Mouse (Mus musculus): Measurements from ENCODE around the gene Gorab.

The Gorab gene

DNA sequence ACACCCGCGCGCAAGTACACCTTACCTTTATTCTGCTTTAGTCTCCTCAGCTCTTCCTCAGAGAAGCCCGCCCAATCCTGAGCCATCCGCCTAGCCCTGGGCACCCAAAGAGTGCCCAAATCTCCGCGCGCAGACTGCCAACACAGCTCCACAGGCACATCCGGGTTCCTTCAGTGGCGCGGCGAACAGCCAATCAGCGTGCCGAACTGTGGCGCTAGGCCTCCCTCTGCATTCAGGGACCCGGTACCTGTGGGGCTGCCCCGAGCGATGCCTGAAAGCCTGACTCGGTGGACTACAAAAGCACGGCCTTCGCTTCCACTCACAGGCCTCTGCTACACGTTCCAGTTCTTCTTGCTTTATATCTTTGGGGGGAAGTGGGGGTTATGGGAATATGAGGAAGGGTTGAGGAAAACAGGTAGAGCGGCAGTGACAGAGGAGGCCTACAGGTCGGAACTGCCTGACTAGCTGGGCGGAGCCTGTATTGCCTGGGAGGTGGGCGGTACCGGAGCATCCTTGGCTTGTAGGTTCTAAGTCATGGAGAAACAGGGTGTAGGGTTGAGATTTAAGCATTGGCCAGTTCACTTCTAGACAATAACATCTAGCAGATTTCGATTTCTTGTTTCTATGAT, at the start of gene Gorab:
TSS of gene Gorab (minus strand) at position 172 of the 629 bp plus-strand sequence.
- peak; percentile 98 for DNase-seq (ENCODE audit: low spot score in 2 of 2)

- no peak for DNase-seq (ENCODE audit: low spot score in 2 of 2)
Measured at GRCm38 (mm10) chr1:163443832-163444231, 40.4 kb upstream of the Gorab start.

- DNase-seq (ENCODE audit: low spot score in 2 of 2), result no peak
Measured at GRCm38 (mm10) chr1:163439002-163439401, 35.5 kb upstream of the Gorab start.

DNA sequence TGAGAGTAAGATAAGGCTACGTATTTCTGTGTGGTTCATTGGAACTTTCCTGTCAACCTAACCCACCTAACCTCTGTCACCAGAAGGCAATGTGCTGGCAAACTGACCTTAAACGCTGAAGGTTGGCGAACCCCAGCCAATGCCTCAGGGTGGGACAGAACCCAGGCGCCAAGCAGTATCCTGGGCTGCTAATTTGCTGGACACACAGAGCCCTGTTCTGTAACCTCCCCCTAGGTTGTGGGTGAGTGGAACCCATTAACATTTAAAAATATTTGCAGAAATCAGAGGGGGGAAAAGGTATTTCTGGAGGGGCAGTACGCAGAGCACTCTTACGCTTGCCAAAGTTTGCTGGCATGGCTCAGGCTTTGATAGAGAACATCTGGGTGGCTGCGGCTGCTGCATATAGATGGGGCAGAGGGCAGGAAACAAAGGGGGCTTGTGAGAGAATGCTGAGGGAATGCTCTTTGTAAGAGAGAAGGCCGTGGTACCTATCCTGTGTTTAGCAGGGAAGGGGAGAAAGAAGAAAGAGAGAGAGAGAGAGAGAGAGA, 20.1 kb upstream of the Gorab start:
- peak in 1 of 2 experiments; percentile 20 for DNase-seq (ENCODE audit: low spot score in 2 of 2)

- no peak for DNase-seq (ENCODE audit: low spot score in 2 of 2)
Measured at GRCm38 (mm10) chr1:163417191-163417590, 13.7 kb upstream of the Gorab start.

DNA sequence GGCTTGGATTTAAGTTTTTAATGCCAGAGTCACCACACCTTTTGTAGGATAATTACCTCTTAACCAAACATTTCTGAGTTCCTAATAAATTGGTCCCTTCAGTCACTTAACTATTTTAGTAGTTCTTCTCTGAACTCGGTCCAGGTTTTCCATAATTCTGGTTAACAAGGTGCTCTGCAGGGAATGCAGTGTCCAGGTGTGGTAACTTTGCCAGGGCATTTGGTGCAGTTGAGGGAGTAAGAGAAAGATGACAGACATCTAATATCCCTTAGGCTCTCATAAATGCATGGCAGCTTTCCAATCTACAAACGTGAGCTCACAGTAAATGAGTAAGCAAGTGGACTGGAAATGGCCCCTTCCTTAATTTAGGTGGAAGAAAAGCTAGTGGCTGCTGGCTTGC, 10.7 kb upstream of the Gorab start:
- no peak for DNase-seq (ENCODE audit: low spot score in 2 of 2)

GRCm38 (mm10) chr1:163406203-163406602, 2.7 kb upstream of the Gorab start:
- DNase-seq (ENCODE audit: low spot score in 2 of 2), result no peak

GRCm38 (mm10) chr1:163391321-163391720, 12.1 kb downstream of the Gorab start:
- no peak for DNase-seq (ENCODE audit: low spot score in 2 of 2)

GRCm38 (mm10) chr1:163390044-163390443, 13.4 kb downstream of the Gorab start:
- no peak for DNase-seq (ENCODE audit: low spot score in 2 of 2)

- no peak for DNase-seq (ENCODE audit: low spot score in 2 of 2)
Measured at GRCm38 (mm10) chr1:163386196-163386595, 17.3 kb downstream of the Gorab start.

GRCm38 (mm10) chr1:163383442-163384027, 19.9 kb downstream of the Gorab start:
- no peak for DNase-seq (ENCODE audit: low spot score in 2 of 2)

- DNase-seq (ENCODE audit: low spot score in 2 of 2), result no peak
Measured at GRCm38 (mm10) chr1:163382048-163382719, 21.3 kb downstream of the Gorab start.

DNA sequence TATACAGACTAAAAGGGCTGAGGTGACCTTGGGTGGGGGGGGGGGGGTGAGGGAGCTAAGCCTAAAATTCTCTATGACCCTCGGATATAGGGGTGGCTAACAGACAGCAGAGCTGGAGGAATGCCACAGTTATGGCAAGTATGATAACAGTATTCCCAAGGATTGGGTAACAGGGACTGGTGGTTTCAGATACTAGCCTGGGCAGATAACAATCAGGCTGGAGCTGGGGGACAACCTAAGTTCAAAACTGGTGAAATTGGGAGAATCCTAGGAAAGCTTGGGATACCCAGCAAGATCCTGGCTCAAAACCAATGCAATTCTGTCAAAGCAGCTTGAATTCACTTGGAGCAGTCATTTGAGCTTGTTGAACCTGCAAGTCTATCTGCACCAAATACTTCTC, 22.9 kb downstream of the Gorab start:
- no peak for DNase-seq (ENCODE audit: low spot score in 2 of 2)

DNA sequence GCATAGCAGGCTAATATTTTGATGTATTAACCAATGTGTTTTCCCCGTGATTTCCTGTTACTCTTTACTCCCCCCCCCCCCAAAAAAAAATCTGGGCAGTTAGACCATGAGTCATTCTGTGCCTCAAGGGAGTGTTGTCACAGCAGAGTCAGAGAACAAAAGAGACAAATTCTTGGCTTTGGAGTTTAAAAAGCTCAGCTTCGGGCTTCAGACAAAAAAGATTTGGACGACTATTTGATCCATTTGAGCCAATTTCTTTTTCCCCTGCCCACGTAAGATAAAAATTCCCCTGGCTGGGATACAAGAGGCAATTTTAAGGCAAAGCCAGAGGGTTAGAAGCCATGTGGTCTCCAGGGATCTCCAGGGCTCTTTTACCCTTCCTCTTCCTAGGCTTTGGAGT, 23.4 kb downstream of the Gorab start:
- DNase-seq (ENCODE audit: low spot score in 2 of 2), result no peak

GRCm38 (mm10) chr1:163377924-163378323, 25.5 kb downstream of the Gorab start:
- DNase-seq (ENCODE audit: low spot score in 2 of 2), result no peak

GRCm38 (mm10) chr1:163376818-163377581, 26.5 kb downstream of the Gorab start:
- DNase-seq (ENCODE audit: low spot score in 2 of 2), result no peak

DNA sequence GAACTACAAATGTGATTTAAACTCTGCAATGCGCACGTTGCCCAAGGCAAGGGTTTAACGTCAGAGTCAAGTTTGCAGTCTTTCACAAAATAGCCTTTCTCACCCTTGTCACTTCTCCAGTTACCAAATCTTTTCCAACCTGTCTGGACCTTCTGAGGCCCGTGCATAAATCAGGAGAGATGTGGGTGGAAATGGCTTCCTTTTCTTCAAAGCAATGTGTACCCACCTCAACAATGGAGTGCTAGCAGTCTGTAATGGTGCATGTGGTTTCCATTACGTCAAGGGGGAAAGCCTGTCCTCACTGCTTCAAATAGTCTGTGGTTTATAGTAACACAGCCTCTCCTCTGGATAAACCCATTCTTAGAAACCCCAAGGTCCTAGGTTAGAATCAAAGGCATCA, 29.0 kb downstream of the Gorab start:
- DNase-seq (ENCODE audit: low spot score in 2 of 2), result no peak

GRCm38 (mm10) chr1:163362202-163362601, 41.3 kb downstream of the Gorab start:
- no peak for DNase-seq (ENCODE audit: low spot score in 2 of 2)

GRCm38 (mm10) chr1:163361376-163361775, 42.1 kb downstream of the Gorab start:
- DNase-seq (ENCODE audit: low spot score in 2 of 2), result no peak

DNA sequence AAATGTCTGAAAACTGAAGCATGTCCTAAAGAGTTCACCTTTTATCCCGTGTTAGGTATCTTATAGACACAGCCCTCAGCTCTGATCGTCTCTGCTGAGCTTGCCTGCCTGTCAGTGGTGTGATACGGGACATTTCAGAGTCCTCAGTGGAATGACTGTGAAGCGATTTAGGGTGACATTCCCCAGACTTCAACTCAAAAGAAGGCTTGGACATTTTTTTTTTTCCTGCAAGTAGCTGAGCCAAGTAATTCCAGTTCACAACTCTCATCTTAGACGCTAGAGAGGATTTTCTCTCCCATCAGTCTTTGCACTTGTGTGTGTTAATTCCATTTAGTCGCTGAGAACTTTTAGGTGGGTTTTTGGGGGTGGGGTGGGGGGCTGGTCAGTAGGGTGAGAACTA, 42.7 kb downstream of the Gorab start:
- no peak for DNase-seq (ENCODE audit: low spot score in 2 of 2)

GRCm38 (mm10) chr1:163359521-163359920, 43.9 kb downstream of the Gorab start:
- DNase-seq (ENCODE audit: low spot score in 2 of 2), result no peak

DNA sequence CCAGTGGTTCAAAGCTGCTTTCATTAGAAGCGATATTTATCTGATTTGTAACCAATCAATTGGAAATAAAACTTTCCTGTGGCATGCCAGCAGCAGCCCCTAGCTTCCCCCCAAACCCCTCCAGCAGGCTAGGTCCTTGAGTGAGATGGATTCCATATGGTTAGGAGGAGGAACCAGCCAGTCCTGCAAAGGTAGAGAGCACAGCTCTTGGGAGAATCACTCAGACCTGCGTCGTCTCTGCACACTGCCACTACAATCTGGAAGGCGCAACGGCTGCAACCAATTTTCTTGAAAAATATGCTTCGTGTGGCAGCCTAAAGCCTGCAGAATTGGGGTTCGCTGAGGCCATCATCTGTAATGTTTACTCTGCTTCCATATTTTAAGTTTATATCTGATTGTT, 45.3 kb downstream of the Gorab start:
- DNase-seq (ENCODE audit: low spot score in 2 of 2), result no peak

Measured in right cerebral cortex, postnatal 10 days (tissue).